Mouse (Mus musculus): ENCODE data around the gene Adat3. TPM values are rescaled to one million over a fixed set of nuclear protein-coding genes. Genes with fewer than 3 reads are reported as not detected.
A peak's percentile ranks its signal among the peaks of the same experiment; 100 is the strongest.

Adat3 gene
- polyA plus RNA-seq, 1 experiment: 10.0 TPM

DNA sequence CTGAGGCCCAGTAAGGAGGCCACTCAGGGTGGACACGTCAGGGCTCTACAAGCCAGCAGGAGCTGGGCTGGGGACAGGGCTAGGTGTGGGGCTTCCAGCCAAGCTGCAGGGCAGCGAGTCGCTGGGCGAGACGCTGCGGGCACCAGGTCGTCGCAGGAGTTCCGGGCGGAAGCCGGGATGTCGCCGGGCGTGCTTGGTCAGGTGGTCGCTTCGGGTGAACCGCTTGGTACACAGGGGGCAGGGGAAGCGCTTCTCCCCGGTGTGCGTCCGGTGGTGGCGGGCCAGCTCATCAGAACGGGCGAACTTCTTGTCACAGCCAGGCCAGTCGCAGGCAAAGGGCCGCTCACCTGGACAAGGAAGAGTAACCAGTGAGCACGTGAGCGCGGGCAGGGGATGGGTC is 33.8 kb upstream of the Adat3 start:
- WGBS: 93% methylated on average over 29 of the region's 29 CpGs
- TF ChIP-seq CTCF (IDR thresholded peaks at IDR 0.05; ENCODE audit: insufficient read depth, low read length) (no peak), POLR2A (IDR thresholded peaks at IDR 0.05; ENCODE audit: borderline replicate concordance, extremely low read depth, low read depth, low read length) (no peak)
- DNase-seq: no peak
- 0 out of 2 replicates have a peak, but pooled peaks cover 2% of the 10 kb centered on the region for H3K4me1 ChIP-seq (ENCODE audit: control insufficient read depth, insufficient read depth, low read length)
- H3K4me3 ChIP-seq (replicated peaks; ENCODE audit: extremely low read depth, low read depth, low read length): no peak overlapping the region

DNA sequence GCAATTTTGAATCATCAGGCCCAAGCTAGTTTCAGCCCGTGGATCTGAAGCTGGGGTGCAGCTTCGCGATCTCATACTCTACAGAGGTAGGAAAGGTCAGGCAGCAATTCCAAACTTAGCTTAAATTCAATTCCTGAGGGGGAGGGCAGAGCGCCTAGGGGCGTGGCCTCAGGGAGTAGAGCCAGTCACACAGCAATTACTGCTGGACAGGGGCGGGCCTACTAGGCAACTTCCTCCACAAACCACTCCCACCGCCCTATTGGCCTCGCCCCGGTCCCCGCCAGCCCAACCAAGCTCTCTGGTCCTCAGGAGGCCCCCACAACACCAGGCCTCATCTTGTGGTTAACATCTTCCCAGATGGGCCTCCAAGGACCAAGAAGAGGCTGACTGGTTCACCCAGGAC is 33.0 kb upstream of the Adat3 start:
- DNase-seq: peak; percentile 56
- TF ChIP-seq CTCF (IDR thresholded peaks at IDR 0.05; ENCODE audit: insufficient read depth, low read length): no peak
- TF ChIP-seq POLR2A (IDR thresholded peaks at IDR 0.05; ENCODE audit: borderline replicate concordance, extremely low read depth, low read depth, low read length): no peak
- Histone ChIP-seq H3K4me3 (replicated peaks; ENCODE audit: extremely low read depth, low read depth, low read length) (no peak overlapping the region), H3K4me1 (ENCODE audit: control insufficient read depth, insufficient read depth, low read length) (0 out of 2 replicates have a peak, but pooled peaks cover 2% of the 10 kb centered on the region)
- 31% methylated on average over 10 of the region's 10 CpGs for WGBS

DNA sequence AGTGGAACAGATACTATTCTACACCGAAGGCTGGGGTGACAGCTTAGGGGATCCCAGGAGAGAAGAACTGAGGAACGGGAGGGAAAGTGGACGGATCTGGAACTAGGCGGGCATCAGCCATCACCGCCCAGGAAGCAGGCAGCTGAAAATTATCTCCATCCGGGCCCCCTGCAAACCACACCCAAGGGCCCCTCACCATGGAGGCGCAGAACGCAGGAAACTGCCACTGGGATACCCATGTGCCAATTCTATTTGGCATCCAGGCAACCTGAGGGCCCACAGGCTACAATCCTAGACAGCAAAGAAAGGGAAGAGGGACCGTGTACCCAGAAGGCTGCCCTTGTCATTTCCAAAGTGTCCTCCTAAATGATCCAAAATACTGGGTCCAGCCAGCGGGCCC is 32.3 kb upstream of the Adat3 start:
- WGBS: 77% methylated on average over 10 of the region's 10 CpGs
- TF ChIP-seq POLR2A (IDR thresholded peaks at IDR 0.05; ENCODE audit: borderline replicate concordance, extremely low read depth, low read depth, low read length) (no peak), CTCF (IDR thresholded peaks at IDR 0.05; ENCODE audit: insufficient read depth, low read length) (no peak)
- DNase-seq: no peak
- Histone ChIP-seq H3K4me1 (ENCODE audit: control insufficient read depth, insufficient read depth, low read length) (0 out of 2 replicates have a peak, but pooled peaks cover 2% of the 10 kb centered on the region), H3K4me3 (replicated peaks; ENCODE audit: extremely low read depth, low read depth, low read length) (no peak overlapping the region)

DNA sequence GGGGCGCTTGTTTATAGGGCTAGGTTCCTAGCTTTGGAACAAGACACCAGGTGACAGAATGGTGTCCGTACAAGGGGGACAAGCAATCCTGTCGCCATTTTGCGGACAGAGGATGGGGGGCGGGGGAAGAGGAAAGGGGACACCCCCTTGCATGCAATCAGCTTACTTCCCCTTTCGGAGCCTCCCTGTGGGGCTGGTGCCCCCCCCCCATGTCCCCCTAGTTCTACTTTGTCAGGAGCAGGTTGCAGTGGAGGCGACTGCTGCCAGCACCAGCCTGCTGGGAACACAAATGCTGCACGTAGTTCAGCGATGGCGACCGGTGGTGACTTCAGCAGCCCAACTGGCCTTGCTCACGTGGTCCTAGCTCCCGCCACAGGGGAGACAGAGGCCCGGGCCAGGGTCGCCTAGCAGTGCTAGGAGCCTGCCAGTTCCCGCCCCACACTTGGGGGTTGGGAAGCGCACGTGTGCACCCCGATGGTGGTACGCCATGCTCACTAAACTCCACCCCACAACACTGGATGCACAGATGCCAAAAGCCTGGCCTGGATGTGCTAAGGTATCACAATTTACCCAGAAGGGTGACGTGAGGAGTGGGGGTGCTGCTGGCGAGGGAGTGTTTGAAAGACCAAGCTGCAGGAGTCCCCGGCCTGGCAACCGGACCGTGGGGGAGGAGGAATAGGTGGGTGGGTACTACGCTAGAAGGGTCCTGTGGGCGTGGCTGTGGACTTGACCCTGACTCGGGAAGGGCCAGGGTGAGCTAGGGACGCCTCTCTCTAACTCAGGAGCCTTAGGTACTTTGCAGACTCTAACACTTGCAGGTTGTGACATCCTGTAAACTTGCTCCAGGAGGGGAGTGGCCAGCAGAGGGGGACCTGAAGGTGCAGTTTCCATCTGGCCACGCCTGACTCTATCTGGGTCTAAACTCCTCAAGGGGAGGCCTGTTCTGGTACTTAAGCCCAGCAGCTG is 31.5 kb upstream of the Adat3 start:
- 34% methylated on average over 30 of the region's 30 CpGs for whole genome bisulfite sequencing
- DNase-seq: no peak
- H3K4me1 ChIP-seq (ENCODE audit: control insufficient read depth, insufficient read depth, low read length): 0 out of 2 replicates have a peak, but pooled peaks cover 2% of the 10 kb centered on the region
- no peak overlapping the region for H3K4me3 ChIP-seq (replicated peaks; ENCODE audit: extremely low read depth, low read depth, low read length)
- TF ChIP-seq CTCF (IDR thresholded peaks at IDR 0.05; ENCODE audit: insufficient read depth, low read length): no peak
- no peak for TF ChIP-seq POLR2A (IDR thresholded peaks at IDR 0.05; ENCODE audit: borderline replicate concordance, extremely low read depth, low read depth, low read length)

DNA sequence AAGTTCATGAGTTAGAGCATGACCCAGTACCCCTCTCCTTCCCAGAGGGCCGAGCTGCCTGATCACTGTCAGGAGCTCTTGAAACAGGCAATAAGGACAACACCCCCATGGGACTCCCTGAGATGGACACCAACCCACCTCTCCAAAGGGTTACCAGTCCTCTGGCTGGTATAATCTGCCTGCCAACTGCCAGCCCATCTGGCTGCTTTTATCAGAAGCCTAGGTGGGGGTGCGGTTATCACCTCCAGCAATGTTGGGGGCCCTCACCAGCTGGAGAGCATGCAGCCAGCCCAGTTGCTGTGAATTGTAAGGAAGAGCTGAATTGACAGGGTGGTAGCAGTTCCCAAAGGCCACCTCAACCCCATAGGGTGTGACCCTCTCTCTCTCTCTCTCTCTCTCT is 30.2 kb upstream of the Adat3 start:
- DNase-seq: no peak
- TF ChIP-seq POLR2A (IDR thresholded peaks at IDR 0.05; ENCODE audit: borderline replicate concordance, extremely low read depth, low read depth, low read length) (no peak), CTCF (IDR thresholded peaks at IDR 0.05; ENCODE audit: insufficient read depth, low read length) (no peak)
- Histone ChIP-seq H3K4me3 (replicated peaks; ENCODE audit: extremely low read depth, low read depth, low read length) (no peak overlapping the region), H3K4me1 (ENCODE audit: control insufficient read depth, insufficient read depth, low read length) (0 out of 2 replicates have a peak, but pooled peaks cover 2% of the 10 kb centered on the region)
- WGBS: 88% methylated on average over 2 of the region's 2 CpGs

DNA sequence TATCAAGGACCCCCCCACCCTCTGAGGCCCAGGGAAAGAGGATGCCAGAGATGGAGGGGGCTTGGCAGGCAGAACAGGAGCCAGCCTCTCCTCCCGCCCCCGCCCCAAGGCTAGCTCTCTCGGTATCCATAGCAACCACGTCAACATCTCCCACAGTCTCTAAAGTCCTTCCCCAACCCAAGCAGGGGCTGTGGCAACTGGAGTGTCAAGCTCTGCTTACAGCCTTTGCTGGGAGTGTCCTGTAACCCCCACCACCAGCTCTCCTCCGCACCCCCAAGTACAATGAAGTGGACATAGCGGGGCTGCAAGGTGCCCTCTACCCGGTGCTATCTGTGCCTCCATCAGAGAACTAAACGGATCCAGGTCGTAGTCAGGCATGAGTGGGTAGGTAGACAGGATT is 28.7 kb upstream of the Adat3 start:
- Histone ChIP-seq H3K4me3 (replicated peaks; ENCODE audit: extremely low read depth, low read depth, low read length) (no peak overlapping the region), H3K4me1 (ENCODE audit: control insufficient read depth, insufficient read depth, low read length) (0 out of 2 replicates have a peak, but pooled peaks cover 2% of the 10 kb centered on the region)
- DNase-seq: no peak
- no peak for TF ChIP-seq CTCF (IDR thresholded peaks at IDR 0.05; ENCODE audit: insufficient read depth, low read length)
- TF ChIP-seq POLR2A (IDR thresholded peaks at IDR 0.05; ENCODE audit: borderline replicate concordance, extremely low read depth, low read depth, low read length): no peak
- WGBS: 64% methylated on average over 9 of the region's 9 CpGs

DNA sequence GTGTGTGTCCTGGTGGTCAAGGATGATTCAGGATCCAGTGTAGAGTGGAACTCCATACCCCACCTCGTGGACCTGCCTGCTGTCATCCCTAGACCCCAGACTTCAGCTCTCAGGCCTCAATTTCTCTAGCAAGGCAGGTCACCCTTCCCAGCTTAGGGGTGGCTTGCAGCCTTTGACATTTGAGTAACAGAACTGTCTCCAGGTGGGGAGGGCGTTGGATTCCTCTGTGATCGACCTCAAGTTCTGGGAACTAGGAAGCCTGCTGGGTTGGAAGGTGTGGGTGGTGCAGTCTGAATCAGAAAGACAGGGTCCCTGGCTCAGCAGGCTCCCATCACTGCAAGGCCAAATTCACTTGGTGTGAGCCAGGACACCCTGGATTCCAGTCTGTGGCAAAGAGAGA is 27.8 kb upstream of the Adat3 start:
- 70% methylated on average over 3 of the region's 3 CpGs for WGBS
- no peak for DNase-seq
- Histone ChIP-seq H3K4me3 (replicated peaks; ENCODE audit: extremely low read depth, low read depth, low read length) (no peak overlapping the region), H3K4me1 (ENCODE audit: control insufficient read depth, insufficient read depth, low read length) (0 out of 2 replicates have a peak, but pooled peaks cover 2% of the 10 kb centered on the region)
- TF ChIP-seq POLR2A (IDR thresholded peaks at IDR 0.05; ENCODE audit: borderline replicate concordance, extremely low read depth, low read depth, low read length) (no peak), CTCF (IDR thresholded peaks at IDR 0.05; ENCODE audit: insufficient read depth, low read length) (no peak)

DNA sequence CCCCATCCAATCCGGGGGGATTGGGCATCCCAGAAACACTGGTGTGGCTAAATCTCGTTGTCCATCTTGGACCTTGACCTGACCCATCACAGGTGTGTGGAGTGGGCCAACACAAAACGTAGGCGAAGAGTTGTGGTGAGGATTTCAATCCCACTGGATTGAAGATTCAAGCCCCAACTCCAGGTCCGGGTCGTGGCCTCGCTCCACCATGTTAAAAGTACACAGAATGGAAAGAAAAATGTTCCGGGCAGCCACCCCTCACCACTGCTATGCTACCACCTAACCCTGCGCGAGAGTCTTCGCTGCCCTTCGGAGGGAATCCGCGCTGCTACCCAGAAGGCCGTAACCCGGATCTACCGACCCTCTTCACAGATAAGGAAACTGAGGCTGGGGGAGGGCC is 26.8 kb upstream of the Adat3 start:
- DNase-seq: no peak
- WGBS: 13% methylated on average over 17 of the region's 17 CpGs
- Histone ChIP-seq H3K4me1 (ENCODE audit: control insufficient read depth, insufficient read depth, low read length) (0 out of 2 replicates have a peak, but pooled peaks cover 2% of the 10 kb centered on the region), H3K4me3 (replicated peaks; ENCODE audit: extremely low read depth, low read depth, low read length) (peak overlapping the region; percentile 62)
- TF ChIP-seq CTCF (IDR thresholded peaks at IDR 0.05; ENCODE audit: insufficient read depth, low read length) (no peak), POLR2A (IDR thresholded peaks at IDR 0.05; ENCODE audit: borderline replicate concordance, extremely low read depth, low read depth, low read length) (no peak)

DNA sequence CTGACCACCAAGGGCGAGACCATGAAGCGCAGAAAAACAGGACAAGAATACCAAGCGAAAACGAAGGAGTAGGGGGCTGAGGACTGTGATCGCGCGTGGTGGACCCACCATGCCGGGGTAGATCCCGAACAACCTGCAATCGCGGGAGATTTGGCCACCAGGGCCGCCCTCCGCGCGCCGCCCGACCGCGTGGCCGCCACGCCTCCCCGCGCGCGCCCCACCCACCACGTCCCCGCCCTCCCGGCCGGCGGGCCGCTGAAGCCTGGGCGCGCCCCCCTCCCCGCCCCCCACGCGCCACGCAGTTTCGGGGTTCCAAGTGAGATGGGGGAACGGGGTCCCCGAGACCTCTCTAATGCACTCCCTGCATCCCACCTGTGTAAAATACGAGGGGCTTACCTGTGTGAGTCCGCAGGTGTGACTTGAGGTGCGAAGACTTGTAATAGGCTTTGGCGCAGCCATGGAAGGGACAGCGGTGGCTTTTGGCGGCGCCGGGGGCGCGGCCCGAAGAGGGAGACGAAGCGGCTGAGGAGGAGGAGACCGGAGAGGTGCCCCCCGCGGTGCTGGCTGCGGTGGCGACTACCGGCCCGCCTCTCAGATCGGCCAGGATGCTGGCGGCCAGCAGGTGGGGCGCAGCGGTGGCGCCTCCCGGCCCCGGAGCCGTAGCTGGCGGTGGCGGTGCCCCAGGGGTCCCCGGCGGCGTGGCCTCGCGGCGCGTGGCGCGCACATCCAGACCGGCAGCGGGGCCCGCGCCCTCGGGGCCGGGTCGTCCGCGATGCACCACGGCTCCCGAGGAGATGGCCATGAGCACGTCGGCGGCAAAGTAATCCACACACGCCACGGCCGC is 26.1 kb upstream of the Adat3 start:
- no peaks in the 10 kb centered on the region for H3K4me1 ChIP-seq (ENCODE audit: control insufficient read depth, insufficient read depth, low read length)
- WGBS: under 1% methylated on average over 90 of the region's 96 CpGs

More for the DNA sequence above, 26.1 kb upstream of the Adat3 start:
- peak overlapping the region; percentile 81 for H3K4me3 ChIP-seq (replicated peaks; ENCODE audit: extremely low read depth, low read depth, low read length)
- DNase-seq: peak; percentile 60
- TF ChIP-seq POLR2A (IDR thresholded peaks at IDR 0.05; ENCODE audit: borderline replicate concordance, extremely low read depth, low read depth, low read length): no peak
- TF ChIP-seq CTCF (IDR thresholded peaks at IDR 0.05; ENCODE audit: insufficient read depth, low read length): no peak

Measured in lung, adult 2 months (tissue).